ENCODE assay signal across 8 mouse cellular contexts in genomic region chr9:96888742-96889344, GRCm38 (mm10). TPM values are rescaled to one million over a fixed set of nuclear protein-coding genes. Genes with fewer than 3 reads are reported as not detected.
A peak's percentile ranks its signal among the peaks of the same experiment; 100 is the strongest.
DNase-seq lines count a peak whose midpoint lies in the region; ATAC-seq and TF ChIP-seq lines count a peak whose summit lies in the region.

No protein-coding gene starts in this region.

- no peaks in the 10 kb centered on the region for H3K9me3 ChIP-seq in lung, embryonic 14.5 days (ENCODE audit: low read depth, low read length)
- no peaks in the 10 kb centered on the region for H3K9me3 ChIP-seq in forebrain, embryonic 15.5 days
- H3K9me3 ChIP-seq in lung, embryonic 16.5 days (ENCODE audit: control insufficient read depth, low read length), result no peaks in the 10 kb centered on the region

- no peaks in the 10 kb centered on the region for H3K4me1 ChIP-seq in lung, embryonic 14.5 days (ENCODE audit: insufficient read depth)
- peaks cover 77% of the 10 kb centered on the region for H3K4me1 ChIP-seq in forebrain, embryonic 15.5 days
- peaks cover 7% of the 10 kb centered on the region for H3K4me1 ChIP-seq in lung, embryonic 16.5 days (replicated peaks; ENCODE audit: control insufficient read depth, insufficient read depth, low read length)

- H3K27me3 ChIP-seq in lung, embryonic 14.5 days (ENCODE audit: insufficient read depth, low read length), result peaks cover 18% of the 10 kb centered on the region
- H3K27me3 ChIP-seq in forebrain, embryonic 15.5 days, result no peaks in the 10 kb centered on the region
- peaks cover 10% of the 10 kb centered on the region for H3K27me3 ChIP-seq in lung, embryonic 16.5 days (ENCODE audit: control insufficient read depth, insufficient read depth, low read depth, low read length)

- peak; percentile 23 for ATAC-seq in lung, embryonic 14.5 days (ENCODE audit: insufficient read depth)
- peak; percentile 56 for ATAC-seq in forebrain, embryonic 15.5 days (replicated peaks)
- peak; percentile 31 for ATAC-seq in lung, embryonic 16.5 days (ENCODE audit: low read depth)

- no peaks in the 10 kb centered on the region for H3K36me3 ChIP-seq in lung, embryonic 14.5 days (ENCODE audit: insufficient read depth)
- no peaks in the 10 kb centered on the region for H3K36me3 ChIP-seq in forebrain, embryonic 15.5 days
- H3K36me3 ChIP-seq in lung, embryonic 16.5 days (ENCODE audit: control insufficient read depth, insufficient read depth, low read length), result no peaks in the 10 kb centered on the region

- no peak for TF ChIP-seq CTCF in lung, embryonic 14.5 days (IDR thresholded peaks at IDR 0.05; ENCODE audit: low read depth)
- TF ChIP-seq CTCF in brain, embryonic 14.5 days (IDR thresholded peaks at IDR 0.05; ENCODE audit: borderline replicate concordance, extremely low read depth, insufficient read depth, insufficient read length), result no peak

- DNase-seq in lung, embryonic 14.5 days, result peak; percentile 44
- DNase-seq in lung, postnatal 10 days, result no peak
- peak; percentile 61 for DNase-seq in brain, embryonic 14.5 days (ENCODE audit: low read depth)
- DNase-seq in kidney, adult 11 months, result peak; percentile 25
- DNase-seq in right cerebral cortex, adult 2 months (ENCODE audit: low spot score in 2 of 2), result peak; percentile 34 to 50
- DNase-seq in MN1 (ENCODE audit: low spot score), result no peak

- no peak for TF ChIP-seq POLR2A in brain, embryonic 14.5 days (IDR thresholded peaks at IDR 0.05; ENCODE audit: borderline replicate concordance, extremely low read depth, insufficient read depth, insufficient read length, poor library complexity, severe bottlenecking)

- no peak overlapping the region; the same call in 1 of the 2 replicates for H3K27ac ChIP-seq in lung, embryonic 14.5 days (ENCODE audit: low read depth)
- peak overlapping the region; percentile 77 for H3K27ac ChIP-seq in forebrain, embryonic 15.5 days (replicated peaks)
- no peak overlapping the region for H3K27ac ChIP-seq in lung, embryonic 16.5 days (ENCODE audit: low read length)

- H3K9ac ChIP-seq in lung, embryonic 14.5 days, result peak overlapping the region; percentile 82
- peak overlapping the region; percentile 82 for H3K9ac ChIP-seq in forebrain, embryonic 15.5 days (replicated peaks)
- peak overlapping the region; percentile 81 for H3K9ac ChIP-seq in lung, embryonic 16.5 days (ENCODE audit: low read length)

- peak overlapping the region; percentile 63 for H3K4me3 ChIP-seq in lung, embryonic 14.5 days (ENCODE audit: low read depth, low read length)
- peak overlapping the region; percentile 86 for H3K4me3 ChIP-seq in forebrain, embryonic 15.5 days
- peak overlapping the region; percentile 70 for H3K4me3 ChIP-seq in lung, embryonic 16.5 days (ENCODE audit: low read length)

- under 1% methylated on average over 37 of the region's 37 CpGs for WGBS in lung, embryonic 14.5 days
- whole genome bisulfite sequencing in forebrain, embryonic 15.5 days, result under 1% methylated on average over 37 of the region's 37 CpGs
- 1% methylated on average over 37 of the region's 37 CpGs for WGBS in lung, embryonic 16.5 days

- peak overlapping the region; percentile 94 for H3K4me2 ChIP-seq in lung, embryonic 14.5 days
- H3K4me2 ChIP-seq in forebrain, embryonic 15.5 days (replicated peaks), result peak overlapping the region; percentile 95
- peak overlapping the region; percentile 91 for H3K4me2 ChIP-seq in lung, embryonic 16.5 days (ENCODE audit: low read depth, low read length)

RNA-seq across cellular contexts. Expression of gene Pxylp1, which starts 3.6 kb away (rescaled TPM):
- 17.2 and 17.4 TPM in 2 replicates for polyA plus RNA-seq in lung, embryonic 14.5 days (2014; fragmentation: Nextera tagmentation; extraction: Ambion mirVana)
- polyA plus RNA-seq in brain, embryonic 14.5 days (2012; rRNA removed), result 29.1 and 40.1 TPM in 2 replicates
- 33.8 and 36.6 TPM in 2 replicates for polyA plus RNA-seq in forebrain, embryonic 15.5 days (2015; fragmentation: Nextera tagmentation; extraction: Ambion mirVana)
- polyA plus RNA-seq in lung, embryonic 16.5 days (2015; fragmentation: Nextera tagmentation; extraction: Ambion mirVana), result 15.8 and 16.2 TPM in 2 replicates

Comparison
In these comparisons a context has a peak if more than half of its experiments do, and no peak if none do; other contexts are left out.
1. DNase-seq: peak in lung, embryonic 14.5 days (single experiment), brain, embryonic 14.5 days (single experiment), kidney, adult 11 months (single experiment) and right cerebral cortex, adult 2 months (2 of 2); none in lung, postnatal 10 days (single experiment) and MN1 (single experiment).
2. Peak in every context shown above with its lines, with median percentiles within 50 percentile points of each other: ATAC-seq, H3K4me2 ChIP-seq, H3K4me3 ChIP-seq and H3K9ac ChIP-seq.